Mouse (Mus musculus): ENCODE data around the gene Lsm2. TPM values are rescaled to one million over a fixed set of nuclear protein-coding genes. Genes with fewer than 3 reads are reported as not detected.
"Not testable (repeated sequence)": the region's sequence is repeated elsewhere in the genome, so short reads cannot be mapped to it uniquely, and the experiment has no call there.

Lsm2 gene
- polyA plus RNA-seq, 1 experiment from 2014 or later: 178 TPM

GRCm38 (mm10) chr17:34995192-34995591 lies 13.5 kb downstream of the Lsm2 start:
- not testable (repeated sequence) for H3K9me3 ChIP-seq (replicated peaks); H3K27me3 ChIP-seq; H3K27ac ChIP-seq; DNase-seq; H3K9ac ChIP-seq; H3K4me3 ChIP-seq (replicated peaks); ATAC-seq (ENCODE audit: low read depth)
- WGBS (ENCODE audit: insufficient replicate concordance): 75% methylated on average over 4 of the region's 4 CpGs
- Histone ChIP-seq H3K36me3 (peaks cover 55% of the 10 kb centered on the region), H3K4me1 (replicated peaks) (peaks cover 49% of the 10 kb centered on the region), H3K4me2 (peak overlapping the region; percentile 43; the same call in 1 of the 2 replicates)

- H3K9me3 ChIP-seq (replicated peaks); ATAC-seq (ENCODE audit: low read depth); H3K9ac ChIP-seq; H3K27me3 ChIP-seq; DNase-seq: not testable (repeated sequence)
- Histone ChIP-seq H3K4me2 (peak overlapping the region; percentile 43; the same call in 1 of the 2 replicates), H3K4me3 (replicated peaks) (peak overlapping the region; percentile 28), H3K27ac (peak overlapping the region; percentile 73), H3K36me3 (peaks cover 48% of the 10 kb centered on the region), H3K4me1 (replicated peaks) (peaks cover 49% of the 10 kb centered on the region)
- 87% methylated on average over 4 of the region's 4 CpGs for WGBS (ENCODE audit: insufficient replicate concordance)
Measured at GRCm38 (mm10) chr17:34995927-34996326, 14.3 kb downstream of the Lsm2 start.

GRCm38 (mm10) chr17:34996411-34997141 lies 14.9 kb downstream of the Lsm2 start:
- no peaks in the 10 kb centered on the region for H3K9me3 ChIP-seq (replicated peaks)
- peak overlapping the region; percentile 85 for H3K4me2 ChIP-seq
- peak overlapping the region; percentile 79 for H3K4me3 ChIP-seq (replicated peaks)
- H3K27me3 ChIP-seq: no peaks in the 10 kb centered on the region
- H3K4me1 ChIP-seq (replicated peaks): peaks cover 49% of the 10 kb centered on the region
- ATAC-seq (ENCODE audit: low read depth): no peak
- H3K9ac ChIP-seq: peak overlapping the region; percentile 86
- DNase-seq: no peak
- H3K36me3 ChIP-seq: peaks cover 42% of the 10 kb centered on the region
- WGBS (ENCODE audit: insufficient replicate concordance): 59% methylated on average over 13 of the region's 14 CpGs
- peak overlapping the region; percentile 97 for H3K27ac ChIP-seq

DNA sequence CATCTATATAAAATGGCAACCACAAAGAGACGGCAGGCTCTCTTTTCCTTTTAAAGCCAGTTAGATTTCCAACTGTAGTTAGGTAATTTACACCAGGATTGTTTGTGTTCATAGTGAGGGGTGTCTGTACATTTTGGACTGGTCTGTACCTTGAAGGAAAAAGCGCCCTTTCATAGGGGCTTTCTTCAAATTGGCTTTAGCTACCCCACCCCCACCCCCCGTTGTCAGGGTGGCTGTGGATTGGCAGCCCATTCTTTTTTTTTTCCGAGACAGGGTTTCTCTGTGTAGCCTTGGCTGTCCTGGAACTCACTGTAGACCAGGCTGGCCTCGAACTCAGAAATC lies 15.5 kb downstream of the Lsm2 start:
- Histone ChIP-seq H3K9ac (peak overlapping the region; percentile 86), H3K9me3 (replicated peaks) (no peaks in the 10 kb centered on the region), H3K4me1 (replicated peaks) (peaks cover 49% of the 10 kb centered on the region), H3K4me3 (replicated peaks) (peak overlapping the region; percentile 79), H3K27ac (peak overlapping the region; percentile 97), H3K36me3 (peaks cover 39% of the 10 kb centered on the region), H3K4me2 (peak overlapping the region; percentile 85), H3K27me3 (no peaks in the 10 kb centered on the region)
- ATAC-seq (ENCODE audit: low read depth) (no peak), DNase-seq (no peak)
- 65% methylated on average over 5 of the region's 5 CpGs for WGBS (ENCODE audit: insufficient replicate concordance)

GRCm38 (mm10) chr17:34998526-34999430 lies 17.1 kb downstream of the Lsm2 start:
- peaks cover 66% of the 10 kb centered on the region for H3K4me1 ChIP-seq (replicated peaks)
- DNase-seq (no peak), ATAC-seq (ENCODE audit: low read depth) (no peak)
- peaks cover 39% of the 10 kb centered on the region for H3K36me3 ChIP-seq
- H3K27me3 ChIP-seq: no peaks in the 10 kb centered on the region
- peak overlapping the region; percentile 85 for H3K4me2 ChIP-seq
- H3K9ac ChIP-seq: peak overlapping the region; percentile 86
- H3K9me3 ChIP-seq (replicated peaks): no peaks in the 10 kb centered on the region
- peak overlapping the region; percentile 97 for H3K27ac ChIP-seq
- 71% methylated on average over 15 of the region's 15 CpGs for WGBS (ENCODE audit: insufficient replicate concordance)
- H3K4me3 ChIP-seq (replicated peaks): peak overlapping the region; percentile 79

DNA sequence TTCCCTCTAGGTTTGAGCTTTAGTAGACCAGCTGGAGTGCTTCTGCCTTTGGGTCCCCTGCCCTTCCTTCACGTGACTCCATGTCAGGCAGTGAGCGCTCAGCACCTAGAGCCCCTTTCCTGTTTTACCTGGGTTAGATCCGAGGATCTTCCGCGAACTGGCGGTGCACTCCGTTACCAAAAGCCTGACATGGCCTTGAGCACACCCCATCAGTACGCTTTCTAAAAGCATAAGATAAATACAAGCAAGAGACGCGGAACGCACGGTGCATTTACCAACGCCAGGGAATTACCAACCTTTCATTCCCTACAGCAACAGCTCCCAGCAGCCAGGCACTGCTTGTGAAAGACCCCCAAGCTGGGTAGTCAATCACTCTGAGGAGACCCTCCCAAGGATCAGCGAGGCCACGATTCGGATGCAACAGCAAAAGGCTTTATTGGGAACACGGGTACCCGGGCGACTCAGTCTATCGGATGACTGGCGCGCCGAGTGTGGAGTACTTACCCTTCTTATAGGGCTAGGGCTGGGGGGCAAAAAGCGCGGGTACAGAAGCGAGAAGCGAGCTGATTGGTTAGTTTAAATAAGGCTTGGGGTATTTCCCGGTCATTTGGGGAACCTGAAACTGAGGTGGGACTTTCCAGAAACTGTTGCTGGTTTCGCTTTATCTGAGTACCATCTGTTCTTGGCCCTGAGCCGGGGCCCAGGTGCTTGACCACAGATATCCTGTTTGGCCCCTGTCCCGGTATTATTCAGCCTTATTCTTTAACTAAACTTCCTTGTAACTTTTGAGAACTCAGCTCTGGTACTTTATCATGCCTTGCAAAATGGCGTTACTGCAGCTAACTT lies 18.4 kb downstream of the Lsm2 start:
- DNase-seq: peak; percentile 73
- 5% methylated on average over 31 of the region's 32 CpGs for WGBS (ENCODE audit: insufficient replicate concordance)

DNA sequence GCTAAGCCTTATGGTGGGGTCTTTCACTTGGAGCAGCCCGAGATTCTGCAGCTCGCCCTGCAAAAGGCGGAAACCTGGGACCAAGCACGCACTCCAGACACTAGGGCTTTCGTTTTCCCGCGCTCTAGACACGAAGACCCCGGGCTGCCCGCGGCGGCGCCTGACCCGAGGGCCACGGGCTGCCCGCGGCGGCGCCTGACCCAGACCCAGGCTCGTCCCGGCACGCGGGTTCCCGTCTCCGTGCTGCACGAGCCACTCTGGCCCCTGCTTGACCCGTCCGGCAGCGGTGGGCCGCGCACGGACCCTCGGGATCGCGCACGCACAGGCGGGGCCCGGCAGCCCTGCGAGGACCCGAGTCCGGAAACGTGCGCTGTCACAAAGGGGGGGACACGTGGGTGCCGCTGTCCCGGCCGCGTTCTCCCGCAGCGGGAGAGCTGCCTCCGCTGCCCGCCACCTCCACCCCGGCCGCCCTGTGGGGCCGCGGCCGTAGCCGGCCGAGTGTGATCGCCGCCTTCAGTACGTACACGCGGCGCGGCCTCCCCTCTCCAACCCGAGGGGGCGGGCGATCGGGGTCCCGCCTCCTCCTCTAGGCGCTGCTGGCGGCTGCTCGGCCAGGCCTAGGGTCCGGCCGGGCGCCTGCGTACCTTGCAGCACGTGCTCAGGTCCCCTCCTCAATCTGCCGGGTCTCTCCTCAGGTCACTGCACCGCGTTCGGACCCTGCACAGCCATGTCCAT lies 19.2 kb downstream of the Lsm2 start, which contains the start of gene Vars:
Gene Vars, plus strand, starts transcription at position 271 of the 735 bp plus-strand sequence.
- H3K36me3 ChIP-seq: peaks cover 54% of the 10 kb centered on the region
- H3K4me3 ChIP-seq (replicated peaks): peak within 1 kb of the TSS; percentile 79
- H3K27ac ChIP-seq: peak within 1 kb of the TSS; percentile 97
- under 1% methylated on average over 83 of the region's 83 CpGs for WGBS (ENCODE audit: insufficient replicate concordance)
- no peaks in the 10 kb centered on the region for H3K27me3 ChIP-seq
- no peaks in the 10 kb centered on the region for H3K9me3 ChIP-seq (replicated peaks)
- peak; percentile 84 for DNase-seq
- ATAC-seq (ENCODE audit: low read depth): peak; percentile 75
- peak within 1 kb of the TSS; percentile 91 for H3K9ac ChIP-seq
- H3K4me2 ChIP-seq: peak within 1 kb of the TSS; percentile 85
- peaks cover 71% of the 10 kb centered on the region for H3K4me1 ChIP-seq (replicated peaks)

More for the DNA sequence above, 18.4 kb downstream of the Lsm2 start:
- peaks cover 76% of the 10 kb centered on the region for H3K4me1 ChIP-seq (replicated peaks)
- peak overlapping the region; percentile 79 for H3K4me3 ChIP-seq (replicated peaks)
- peak overlapping the region; percentile 91 for H3K9ac ChIP-seq
- peak overlapping the region; percentile 85 for H3K4me2 ChIP-seq
- ATAC-seq (ENCODE audit: low read depth): peak; percentile 24
- H3K9me3 ChIP-seq (replicated peaks); H3K27me3 ChIP-seq: not testable (repeated sequence)
- H3K36me3 ChIP-seq: peaks cover 51% of the 10 kb centered on the region
- peak overlapping the region; percentile 97 for H3K27ac ChIP-seq

DNA sequence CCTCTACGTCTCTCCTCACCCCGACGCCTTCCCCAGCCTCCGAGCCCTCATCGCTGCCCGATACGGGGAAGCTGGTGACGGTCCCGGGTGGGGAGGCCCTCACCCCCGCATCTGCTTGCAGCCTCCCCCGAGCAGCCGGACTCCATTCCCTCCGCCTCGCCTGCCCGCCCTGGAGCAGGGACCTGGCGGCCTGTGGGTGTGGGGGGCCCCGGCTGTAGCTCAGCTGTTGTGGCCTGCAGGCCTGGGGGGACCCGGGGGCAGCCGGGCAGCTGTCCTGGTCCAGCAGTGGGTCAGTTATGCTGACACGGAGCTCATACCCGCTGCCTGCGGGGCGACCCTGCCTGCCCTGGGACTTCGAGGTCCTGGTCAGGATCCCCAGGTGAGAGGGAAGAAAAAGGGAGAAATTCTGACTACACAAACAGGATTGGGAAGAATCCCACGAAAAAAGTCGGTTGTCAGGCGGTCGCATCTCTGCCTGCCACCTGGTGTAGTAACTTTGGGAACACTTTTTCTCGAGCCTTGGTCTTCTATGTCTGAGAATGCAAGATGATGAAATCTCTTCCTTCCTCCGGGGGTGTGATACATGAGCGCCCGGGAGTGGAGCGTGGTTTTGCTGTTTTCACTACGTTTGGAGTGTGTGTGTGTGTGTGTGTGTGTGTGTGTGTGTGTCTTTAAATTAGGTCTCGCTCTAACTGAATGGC lies 19.9 kb downstream of the Lsm2 start:
- H3K4me3 ChIP-seq (replicated peaks): peak overlapping the region; percentile 79
- H3K4me2 ChIP-seq: peak overlapping the region; percentile 85
- H3K9ac ChIP-seq: peak overlapping the region; percentile 91
- under 1% methylated on average over 35 of the region's 35 CpGs for WGBS (ENCODE audit: insufficient replicate concordance)
- H3K36me3 ChIP-seq: peaks cover 55% of the 10 kb centered on the region
- no peaks in the 10 kb centered on the region for H3K9me3 ChIP-seq (replicated peaks)
- peaks cover 66% of the 10 kb centered on the region for H3K4me1 ChIP-seq (replicated peaks)
- H3K27me3 ChIP-seq: no peaks in the 10 kb centered on the region
- ATAC-seq (ENCODE audit: low read depth) (peak; percentile 19), DNase-seq (no peak)
- H3K27ac ChIP-seq: peak overlapping the region; percentile 97

GRCm38 (mm10) chr17:35002153-35002865 lies 20.6 kb downstream of the Lsm2 start:
- H3K27ac ChIP-seq: peak overlapping the region; percentile 97
- no peaks in the 10 kb centered on the region for H3K27me3 ChIP-seq
- H3K9me3 ChIP-seq (replicated peaks): no peaks in the 10 kb centered on the region
- peaks cover 58% of the 10 kb centered on the region for H3K4me1 ChIP-seq (replicated peaks)
- 2% methylated on average over 12 of the region's 12 CpGs for WGBS (ENCODE audit: insufficient replicate concordance)
- peak overlapping the region; percentile 91 for H3K9ac ChIP-seq
- H3K4me3 ChIP-seq (replicated peaks): peak overlapping the region; percentile 79
- peak overlapping the region; percentile 85 for H3K4me2 ChIP-seq
- H3K36me3 ChIP-seq: peaks cover 55% of the 10 kb centered on the region
- DNase-seq: peak; percentile 56
- ATAC-seq (ENCODE audit: low read depth): peak; percentile 44
